Mouse (Mus musculus): ENCODE data around the gene Hbq1a. TPM values are rescaled to one million over a fixed set of nuclear protein-coding genes. Genes with fewer than 3 reads are reported as not detected.
A peak's percentile ranks its signal among the peaks of the same experiment; 100 is the strongest.

The Hbq1a gene
- total and polyA plus RNA-seq, 2 experiments from 2014 or later: 1.6 to 2.3 TPM

- TF ChIP-seq CTCF (IDR thresholded peaks at IDR 0.05; ENCODE audit: low read depth): no peak
- H3K36me3 ChIP-seq (ENCODE audit: insufficient read depth): no peaks in the 10 kb centered on the region
- H3K4me3 ChIP-seq (ENCODE audit: low read depth, low read length): no peak overlapping the region
- H3K9me3 ChIP-seq (ENCODE audit: low read length): no peaks in the 10 kb centered on the region
- ATAC-seq: no peak
- no peak for DNase-seq
- 64% methylated on average over 1 of the region's 1 CpGs for WGBS
- no peak overlapping the region for H3K4me2 ChIP-seq (ENCODE audit: low read depth)
- no peak overlapping the region for H3K9ac ChIP-seq
- no peak overlapping the region for H3K27ac ChIP-seq (ENCODE audit: low read depth, low read length)
- peaks cover 7% of the 10 kb centered on the region; the same call in 1 of the 2 replicates for H3K4me1 ChIP-seq (ENCODE audit: insufficient read depth)
- no peaks in the 10 kb centered on the region for H3K27me3 ChIP-seq (ENCODE audit: insufficient read depth, low read length)
These were observed 7.1 kb downstream of the Hbq1a start for GRCm38 (mm10) chr11:32307006-32307405.

GRCm38 (mm10) chr11:32309446-32309845 is 9.6 kb downstream of the Hbq1a start:
- Histone ChIP-seq H3K27me3 (ENCODE audit: insufficient read depth, low read length) (no peaks in the 10 kb centered on the region), H3K4me1 (ENCODE audit: insufficient read depth) (no peaks in the 10 kb centered on the region), H3K9me3 (ENCODE audit: low read length) (no peaks in the 10 kb centered on the region), H3K27ac (ENCODE audit: low read depth, low read length) (no peak overlapping the region), H3K36me3 (ENCODE audit: insufficient read depth) (no peaks in the 10 kb centered on the region), H3K9ac (no peak overlapping the region), H3K4me3 (ENCODE audit: low read depth, low read length) (no peak overlapping the region), H3K4me2 (ENCODE audit: low read depth) (no peak overlapping the region)
- WGBS: 53% methylated on average over 4 of the region's 4 CpGs
- ATAC-seq (no peak), DNase-seq (no peak)
- no peak for TF ChIP-seq CTCF (IDR thresholded peaks at IDR 0.05; ENCODE audit: low read depth)

GRCm38 (mm10) chr11:32309928-32310327 is 10.1 kb downstream of the Hbq1a start:
- Histone ChIP-seq H3K27me3 (ENCODE audit: insufficient read depth, low read length) (no peaks in the 10 kb centered on the region), H3K27ac (ENCODE audit: low read depth, low read length) (no peak overlapping the region), H3K4me3 (ENCODE audit: low read depth, low read length) (no peak overlapping the region), H3K4me1 (ENCODE audit: insufficient read depth) (no peaks in the 10 kb centered on the region), H3K4me2 (ENCODE audit: low read depth) (no peak overlapping the region), H3K9me3 (ENCODE audit: low read length) (no peaks in the 10 kb centered on the region), H3K9ac (no peak overlapping the region), H3K36me3 (ENCODE audit: insufficient read depth) (no peaks in the 10 kb centered on the region)
- ATAC-seq: no peak
- no peak for DNase-seq
- 72% methylated on average over 3 of the region's 3 CpGs for WGBS
- no peak for TF ChIP-seq CTCF (IDR thresholded peaks at IDR 0.05; ENCODE audit: low read depth)

GRCm38 (mm10) chr11:32316009-32316408 is 16.1 kb downstream of the Hbq1a start:
- no peak overlapping the region for H3K4me3 ChIP-seq (ENCODE audit: low read depth, low read length)
- 92% methylated on average over 3 of the region's 3 CpGs for WGBS
- no peaks in the 10 kb centered on the region for H3K4me1 ChIP-seq (ENCODE audit: insufficient read depth)
- H3K27ac ChIP-seq (ENCODE audit: low read depth, low read length): no peak overlapping the region
- no peaks in the 10 kb centered on the region for H3K9me3 ChIP-seq (ENCODE audit: low read length)
- no peak for ATAC-seq
- H3K36me3 ChIP-seq (ENCODE audit: insufficient read depth): no peaks in the 10 kb centered on the region
- H3K4me2 ChIP-seq (ENCODE audit: low read depth): no peak overlapping the region
- TF ChIP-seq CTCF (IDR thresholded peaks at IDR 0.05; ENCODE audit: low read depth): no peak
- H3K9ac ChIP-seq: no peak overlapping the region
- no peaks in the 10 kb centered on the region for H3K27me3 ChIP-seq (ENCODE audit: insufficient read depth, low read length)
- DNase-seq: no peak

GRCm38 (mm10) chr11:32320507-32321195 is 20.8 kb downstream of the Hbq1a start:
- H3K4me1 ChIP-seq (ENCODE audit: insufficient read depth): no peaks in the 10 kb centered on the region
- no peak overlapping the region for H3K27ac ChIP-seq (ENCODE audit: low read depth, low read length)
- H3K4me3 ChIP-seq (ENCODE audit: low read depth, low read length): no peak overlapping the region
- TF ChIP-seq CTCF (IDR thresholded peaks at IDR 0.05; ENCODE audit: low read depth): no peak
- no peaks in the 10 kb centered on the region for H3K36me3 ChIP-seq (ENCODE audit: insufficient read depth)
- no peaks in the 10 kb centered on the region for H3K27me3 ChIP-seq (ENCODE audit: insufficient read depth, low read length)
- no peak overlapping the region for H3K4me2 ChIP-seq (ENCODE audit: low read depth)
- H3K9ac ChIP-seq: no peak overlapping the region
- no peaks in the 10 kb centered on the region for H3K9me3 ChIP-seq (ENCODE audit: low read length)
- no peak for ATAC-seq
- DNase-seq: no peak
- WGBS: 63% methylated on average over 11 of the region's 11 CpGs

GRCm38 (mm10) chr11:32321196-32321565 is 21.3 kb downstream of the Hbq1a start:
- H3K9ac ChIP-seq: no peak overlapping the region
- H3K9me3 ChIP-seq (ENCODE audit: low read length): no peaks in the 10 kb centered on the region
- H3K4me2 ChIP-seq (ENCODE audit: low read depth): no peak overlapping the region
- H3K4me1 ChIP-seq (ENCODE audit: insufficient read depth): no peaks in the 10 kb centered on the region
- DNase-seq (peak; percentile 58), ATAC-seq (peak; percentile 66)
- no peak overlapping the region for H3K27ac ChIP-seq (ENCODE audit: low read depth, low read length)
- TF ChIP-seq CTCF (IDR thresholded peaks at IDR 0.05; ENCODE audit: low read depth): peak; percentile 79
- no peaks in the 10 kb centered on the region for H3K36me3 ChIP-seq (ENCODE audit: insufficient read depth)
- H3K4me3 ChIP-seq (ENCODE audit: low read depth, low read length): no peak overlapping the region
- WGBS: 43% methylated on average over 8 of the region's 8 CpGs
- no peaks in the 10 kb centered on the region for H3K27me3 ChIP-seq (ENCODE audit: insufficient read depth, low read length)

- Histone ChIP-seq H3K9ac (no peak overlapping the region), H3K27ac (ENCODE audit: low read depth, low read length) (no peak overlapping the region), H3K4me2 (ENCODE audit: low read depth) (peak overlapping the region; percentile 32; the same call in 1 of the 2 replicates), H3K4me1 (ENCODE audit: insufficient read depth) (no peaks in the 10 kb centered on the region), H3K9me3 (ENCODE audit: low read length) (no peaks in the 10 kb centered on the region), H3K36me3 (ENCODE audit: insufficient read depth) (no peaks in the 10 kb centered on the region), H3K4me3 (ENCODE audit: low read depth, low read length) (no peak overlapping the region), H3K27me3 (ENCODE audit: insufficient read depth, low read length) (no peaks in the 10 kb centered on the region)
- 15% methylated on average over 15 of the region's 15 CpGs for WGBS
- DNase-seq: peak; percentile 89
- TF ChIP-seq CTCF (IDR thresholded peaks at IDR 0.05; ENCODE audit: low read depth): peak; percentile 92
- peak; percentile 91 for ATAC-seq
These were observed 24.7 kb downstream of the Hbq1a start for GRCm38 (mm10) chr11:32324609-32325008.
